Mouse (Mus musculus): ENCODE results near the gene Nfyb.

The Nfyb gene

DNA sequence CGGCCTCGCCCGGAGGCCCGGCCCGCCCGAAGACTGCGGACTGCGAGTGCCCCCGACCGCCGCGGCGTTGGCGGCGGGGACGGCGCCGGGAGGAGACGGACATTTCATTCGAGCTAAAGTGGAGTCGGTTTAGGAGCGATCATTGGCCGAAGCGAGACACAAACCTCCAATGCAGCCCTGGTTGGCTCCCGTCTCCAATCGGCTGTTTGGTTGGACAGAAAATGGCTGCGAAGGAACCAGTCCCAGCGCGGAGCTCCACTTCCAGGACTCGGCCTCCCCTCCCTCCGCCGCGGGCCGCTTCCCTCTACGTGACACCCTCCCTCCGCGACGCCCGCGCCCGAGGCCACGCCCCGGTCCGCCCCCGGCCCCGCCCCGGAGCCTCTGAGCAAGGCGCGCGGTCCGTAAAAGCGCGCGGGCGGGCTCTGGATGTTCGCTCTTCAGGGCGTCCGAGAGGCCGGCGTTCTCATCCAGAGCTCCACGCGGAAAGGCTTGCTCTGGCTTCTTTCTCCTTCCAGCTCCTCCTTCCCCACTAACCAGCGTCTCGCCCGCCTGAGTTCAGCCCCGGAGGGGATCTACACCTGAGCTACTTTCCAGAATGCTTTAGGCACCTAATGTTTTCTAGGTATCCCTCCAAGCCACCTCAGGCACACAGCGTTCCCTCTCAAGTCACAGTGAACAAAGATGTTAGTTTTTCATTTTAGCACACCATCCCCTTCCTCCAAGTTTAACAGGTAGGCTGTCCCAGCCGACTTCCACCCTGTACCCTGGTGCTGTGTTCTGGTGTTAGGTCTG is at the start of gene Nfyb:
Nfyb (minus strand) TSS at position 305 of the 792 bp plus-strand sequence.
- DNase-seq (ENCODE audit: low spot score) = peak; percentile 96

DNA sequence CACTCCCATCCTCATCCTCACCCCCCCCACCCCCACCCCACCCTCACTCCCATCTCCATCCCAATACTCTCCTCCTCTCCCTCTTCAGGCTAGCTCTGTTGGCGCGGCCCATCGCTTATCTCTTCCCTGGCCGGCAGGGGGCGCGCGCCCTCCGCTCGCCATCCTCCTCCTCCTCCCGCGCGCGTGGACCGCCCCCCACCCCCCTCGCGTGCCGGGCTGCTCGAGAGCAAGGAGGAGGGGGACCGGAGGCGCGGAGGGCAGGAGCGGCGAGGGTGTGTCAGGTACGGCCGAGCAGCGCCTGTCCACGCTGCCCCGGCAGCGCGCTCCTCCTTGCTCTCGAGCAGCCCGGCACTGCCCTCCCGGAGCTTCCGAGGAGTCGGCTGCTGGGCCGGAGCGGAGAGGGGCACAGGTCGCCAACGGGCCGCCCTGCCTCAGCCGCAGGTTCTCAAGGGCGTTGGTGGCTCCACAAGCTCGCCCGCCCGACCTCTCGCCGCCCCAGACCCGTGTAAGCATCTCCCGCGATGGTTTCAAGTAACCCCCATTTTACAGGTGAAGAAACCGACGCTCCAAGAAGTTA is 48.0 kb upstream of the Nfyb start:
- DNase-seq (ENCODE audit: low spot score) = peak; percentile 79

DNA sequence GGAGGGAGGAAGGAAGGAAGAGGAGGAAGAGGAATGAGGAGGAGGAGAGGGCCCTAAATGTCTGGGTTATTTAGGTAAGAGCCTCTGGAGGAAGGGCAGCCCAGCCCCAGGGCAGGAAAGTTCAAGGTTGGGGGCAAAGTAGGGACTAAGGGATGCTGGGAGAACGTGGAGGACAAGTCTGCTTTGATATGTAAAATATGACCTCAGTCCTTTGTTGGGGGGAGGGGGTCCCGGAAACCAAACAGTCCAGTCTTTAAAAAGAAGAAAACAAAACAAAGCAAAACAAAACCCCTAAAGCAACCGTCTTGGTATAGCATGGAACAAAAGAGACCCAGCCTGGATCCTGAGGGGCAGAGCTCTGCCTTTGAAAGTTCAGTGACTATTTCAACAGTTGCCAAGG is 45.4 kb upstream of the Nfyb start:
- no peak for DNase-seq (ENCODE audit: low spot score)

DNA sequence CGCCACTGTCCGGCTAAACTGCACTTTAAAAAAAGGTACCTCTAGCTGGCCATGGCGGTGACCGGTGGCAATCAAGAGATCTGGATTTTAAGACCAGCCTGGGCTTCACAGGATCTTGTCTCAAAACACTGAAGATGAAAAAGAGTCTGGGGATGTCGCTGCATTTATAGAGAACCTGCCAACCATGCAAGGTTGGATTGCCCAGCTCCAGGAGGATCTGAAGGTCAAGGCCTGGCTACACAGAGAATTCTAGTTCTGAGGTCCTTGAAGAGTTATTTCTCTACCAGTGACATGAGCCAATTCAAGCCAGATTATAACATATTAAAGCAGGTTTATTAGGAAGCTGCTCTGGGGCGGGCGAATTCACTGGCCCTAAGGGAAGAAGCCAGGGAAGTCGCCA is 44.9 kb upstream of the Nfyb start:
- no peak for DNase-seq (ENCODE audit: low spot score)

DNA sequence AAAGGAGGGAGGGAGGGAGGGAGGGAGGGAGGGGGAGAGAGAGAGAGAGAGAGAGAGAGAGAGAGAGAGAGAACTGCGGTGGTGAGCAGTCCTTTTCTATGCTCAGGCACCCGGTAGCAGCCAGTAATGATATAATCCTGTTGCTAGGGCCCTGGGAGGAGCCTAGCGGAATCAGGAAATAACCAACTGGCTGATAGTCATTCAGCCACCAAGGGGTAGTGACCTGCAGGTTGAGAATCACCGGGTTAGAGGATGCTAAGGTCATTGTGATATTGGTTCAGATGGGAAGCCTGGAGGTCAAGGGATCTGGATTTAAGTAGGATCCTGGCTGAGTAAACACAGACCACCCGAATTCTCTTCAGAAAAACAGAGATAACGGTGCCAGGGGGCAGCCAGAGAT is 44.2 kb upstream of the Nfyb start:
- no peak for DNase-seq (ENCODE audit: low spot score)

DNA sequence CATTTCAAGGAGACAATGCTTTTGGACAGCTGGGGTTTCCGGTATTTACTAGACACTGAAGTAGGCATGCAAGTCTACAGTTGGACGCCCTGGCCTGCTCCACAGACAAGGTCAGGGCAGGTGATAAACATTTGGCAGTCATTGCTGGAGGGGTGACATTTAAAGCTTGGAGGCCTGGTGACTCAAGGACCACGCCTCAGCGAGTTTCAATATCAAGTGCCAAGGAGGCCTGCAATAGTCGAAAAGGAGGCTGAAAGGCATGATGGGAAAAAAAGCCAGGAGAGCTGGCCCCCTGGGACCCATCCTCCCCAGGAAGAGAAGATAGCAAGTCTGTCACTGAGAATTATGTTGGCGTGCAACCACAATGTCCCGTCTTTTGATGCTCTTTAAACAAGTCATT is 43.3 kb upstream of the Nfyb start:
- DNase-seq (ENCODE audit: low spot score) = no peak

DNA sequence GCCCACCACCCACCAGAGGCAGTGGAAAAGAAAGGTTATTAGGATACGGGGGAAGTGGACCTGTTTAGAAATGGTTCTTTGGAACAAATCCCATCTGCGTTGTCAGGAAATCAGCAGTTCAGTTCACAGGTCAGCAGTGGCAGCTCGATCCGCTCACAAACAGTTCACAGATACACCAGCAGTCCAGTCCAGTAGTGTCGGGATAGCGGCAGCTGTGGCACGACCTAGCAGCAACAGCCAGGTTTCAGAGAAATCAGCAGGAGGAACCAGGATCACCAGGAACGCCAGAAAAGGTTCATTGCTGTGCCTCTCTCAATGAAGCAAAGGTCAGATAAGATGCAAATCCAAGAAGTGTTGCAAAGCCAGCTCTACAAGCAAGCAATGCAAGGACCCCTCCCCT is 42.5 kb upstream of the Nfyb start:
- DNase-seq (ENCODE audit: low spot score) = no peak

DNA sequence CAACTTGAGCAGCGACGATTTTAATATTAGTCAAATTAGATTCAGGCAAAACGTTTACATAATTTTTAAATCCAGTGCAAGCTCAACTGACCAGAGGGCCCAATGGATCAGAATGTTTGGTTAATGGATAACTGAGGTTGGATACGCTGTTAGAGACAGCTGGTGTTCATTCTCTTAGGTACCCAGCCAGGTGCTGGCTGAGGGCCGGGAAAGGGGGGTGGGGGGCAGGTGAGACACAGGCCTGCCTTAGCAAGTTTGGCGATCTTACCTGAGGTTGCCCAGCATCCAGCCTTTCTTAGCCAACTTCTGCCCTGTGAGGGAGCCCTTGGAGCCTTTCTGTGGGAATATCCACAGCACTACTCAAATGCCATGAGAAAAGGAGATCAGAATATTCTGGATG is 41.2 kb upstream of the Nfyb start:
- DNase-seq (ENCODE audit: low spot score) = no peak

DNA sequence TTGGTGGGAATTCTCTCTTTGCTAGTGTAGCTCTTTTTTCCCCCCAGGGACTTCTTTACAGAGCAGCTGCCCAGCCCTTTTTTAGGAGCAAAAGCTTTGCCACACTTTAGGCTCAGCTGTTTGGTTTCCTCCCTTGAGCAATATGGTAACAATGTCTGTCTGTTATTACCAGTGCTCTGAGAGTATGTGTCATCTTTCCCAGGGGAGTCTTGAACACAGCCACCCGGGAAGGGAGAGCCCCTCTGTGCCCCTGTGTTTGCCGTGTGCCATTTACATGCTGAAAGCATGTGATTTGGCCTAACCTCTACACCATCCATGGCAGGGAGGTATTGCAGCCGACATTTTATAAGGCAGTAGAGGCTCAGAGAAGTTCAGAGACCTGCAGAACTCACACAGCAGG is 40.5 kb upstream of the Nfyb start:
- DNase-seq (ENCODE audit: low spot score) = no peak

DNA sequence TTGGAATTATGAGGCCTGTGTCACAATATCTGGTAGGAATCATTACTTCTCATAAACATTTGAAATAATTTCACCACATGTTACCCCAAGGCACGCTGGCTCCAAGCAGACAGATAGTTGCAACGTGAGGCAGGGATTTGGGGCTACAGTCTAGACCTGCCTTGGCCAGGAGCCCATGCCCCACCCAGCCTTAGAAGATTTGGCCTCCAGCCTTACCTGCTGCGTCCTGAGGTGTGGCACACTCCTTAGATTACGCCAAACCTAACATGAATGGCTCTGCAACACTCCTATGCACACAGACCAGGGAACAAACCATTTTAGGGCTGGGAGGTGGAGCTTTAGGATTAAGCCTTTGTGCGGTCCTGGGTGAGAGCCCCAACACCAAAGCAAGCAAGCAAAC is 36.1 kb upstream of the Nfyb start:
- DNase-seq (ENCODE audit: low spot score) = no peak

DNA sequence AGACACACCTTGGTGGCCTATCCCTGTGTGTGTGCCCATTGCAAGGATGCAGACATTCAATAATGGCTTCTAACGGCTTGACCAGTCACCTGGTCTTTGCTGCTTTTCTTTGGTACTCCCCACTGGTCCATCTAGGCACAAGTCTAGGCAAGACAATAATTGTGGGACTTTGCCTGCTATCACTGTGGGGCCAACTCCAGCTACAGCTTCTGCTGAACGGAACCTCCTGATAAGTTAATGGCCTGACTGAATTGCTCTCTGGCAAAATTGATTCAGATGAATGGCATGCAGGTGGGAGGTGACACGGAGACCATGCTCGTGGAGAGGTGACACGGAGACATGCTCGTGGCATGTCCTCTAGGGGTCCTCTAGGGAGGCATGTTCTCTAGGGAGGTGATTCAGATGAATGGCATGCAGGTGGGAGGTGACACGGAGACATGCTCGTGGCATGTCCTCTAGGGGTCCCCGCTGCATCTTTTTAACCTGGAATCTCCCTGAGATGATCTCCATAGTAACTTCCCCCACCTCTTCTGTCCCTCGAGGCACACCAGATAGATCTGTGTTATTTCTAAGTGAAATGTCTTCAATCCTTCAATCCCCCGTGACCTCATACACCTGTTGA is 34.5 kb upstream of the Nfyb start:
- DNase-seq (ENCODE audit: low spot score) = no peak

DNA sequence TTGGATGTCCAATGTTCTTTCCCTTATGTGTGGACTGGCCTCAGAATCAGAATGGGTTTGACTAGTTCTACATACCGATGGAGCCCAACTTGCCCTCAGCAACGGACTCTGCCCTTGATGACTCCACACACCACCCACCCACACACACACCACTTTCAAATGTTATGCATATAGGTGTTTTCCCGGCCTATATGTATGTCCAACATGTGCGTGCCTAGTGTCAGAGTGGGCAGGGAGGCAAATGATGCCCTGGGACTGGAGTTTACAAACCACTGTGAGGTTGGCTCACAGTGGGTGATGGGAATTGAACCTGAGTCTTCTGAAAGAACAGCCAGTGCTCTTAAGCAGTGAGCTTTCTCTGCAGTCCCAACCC is 33.2 kb upstream of the Nfyb start:
- no peak for DNase-seq (ENCODE audit: low spot score)

DNA sequence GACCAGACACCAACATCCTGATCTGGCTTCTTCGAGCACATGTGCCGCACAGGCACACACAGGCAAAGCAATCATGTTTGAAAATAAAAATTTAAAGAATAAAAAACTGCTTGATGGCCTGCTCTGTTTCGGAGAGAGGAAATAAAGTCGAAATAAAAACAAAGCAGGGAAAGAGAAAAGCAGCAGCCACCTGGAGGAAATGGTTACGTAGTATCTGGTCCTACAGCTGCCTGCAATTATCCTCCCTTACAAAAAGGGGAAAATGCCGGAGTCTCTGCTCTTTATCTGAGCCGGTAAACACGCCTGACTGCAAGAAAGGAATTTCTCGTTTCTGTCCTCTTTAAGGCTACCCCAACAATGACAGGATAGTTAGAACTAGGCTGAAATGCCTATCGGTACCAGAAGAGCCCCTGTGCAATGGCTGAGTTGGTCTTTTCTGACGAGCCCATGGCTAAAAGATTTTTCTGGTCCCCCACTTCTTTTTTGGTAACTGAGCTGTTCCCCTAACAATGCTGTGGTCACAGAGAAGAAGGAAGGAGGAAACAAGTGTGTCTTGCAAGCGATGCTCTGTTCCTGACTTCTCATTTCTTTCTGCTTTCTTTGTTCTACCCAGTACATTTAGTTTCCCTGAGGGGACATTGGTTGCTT is 32.7 kb upstream of the Nfyb start:
- DNase-seq (ENCODE audit: low spot score) = no peak

DNA sequence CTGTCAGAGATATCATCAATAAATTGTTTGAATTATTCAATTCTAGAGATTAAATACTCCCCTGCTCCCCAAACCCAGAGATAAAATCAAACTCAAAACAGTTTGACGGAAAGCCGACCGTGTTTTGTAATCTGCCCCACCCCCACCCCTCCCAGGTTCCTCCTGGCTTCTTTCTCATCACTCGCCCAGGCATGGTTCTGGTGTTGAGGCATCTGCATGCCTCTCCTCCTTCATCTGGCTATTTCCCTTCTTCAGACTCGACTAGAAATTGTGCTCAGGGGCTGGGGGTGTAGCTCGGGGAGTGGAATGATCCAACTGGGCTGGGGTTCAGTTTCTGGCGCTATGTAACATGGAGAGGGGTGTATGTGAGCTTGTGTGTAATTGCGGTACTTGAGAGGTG is 31.8 kb upstream of the Nfyb start:
- DNase-seq (ENCODE audit: low spot score) = peak; percentile 18

DNA sequence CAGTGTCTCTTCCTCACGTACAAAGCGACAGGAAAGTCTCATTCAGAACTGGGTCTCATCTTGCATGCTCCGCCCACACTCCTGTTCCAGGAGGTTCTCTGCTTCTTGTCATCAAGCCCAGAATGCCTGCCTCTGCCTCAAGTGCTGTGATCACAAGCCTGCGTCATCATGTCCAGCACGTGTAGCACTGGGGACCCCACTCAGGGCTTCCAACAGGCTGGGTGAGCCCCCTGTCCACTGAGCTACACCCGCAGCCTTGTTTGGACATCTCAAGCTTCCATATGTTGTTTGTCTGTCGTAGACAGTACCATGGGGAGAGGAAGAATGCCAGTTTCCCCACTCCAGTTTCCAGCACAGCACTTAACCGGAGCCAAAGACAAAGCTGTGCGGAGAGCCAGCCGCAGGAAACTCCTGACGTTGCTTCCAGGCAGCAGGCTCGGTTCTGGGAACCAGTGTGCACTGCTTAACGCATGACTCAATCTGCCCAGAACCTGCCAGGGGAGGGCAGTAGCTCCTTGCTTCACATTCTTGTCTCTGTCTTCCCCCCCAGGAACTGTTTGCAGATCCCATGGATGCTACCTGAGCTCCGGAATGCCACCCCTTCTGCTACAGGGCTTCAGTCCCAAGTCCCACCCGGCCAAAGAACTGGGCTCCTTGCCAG is 31.3 kb upstream of the Nfyb start:
- DNase-seq (ENCODE audit: low spot score) = peak; percentile 79

DNA sequence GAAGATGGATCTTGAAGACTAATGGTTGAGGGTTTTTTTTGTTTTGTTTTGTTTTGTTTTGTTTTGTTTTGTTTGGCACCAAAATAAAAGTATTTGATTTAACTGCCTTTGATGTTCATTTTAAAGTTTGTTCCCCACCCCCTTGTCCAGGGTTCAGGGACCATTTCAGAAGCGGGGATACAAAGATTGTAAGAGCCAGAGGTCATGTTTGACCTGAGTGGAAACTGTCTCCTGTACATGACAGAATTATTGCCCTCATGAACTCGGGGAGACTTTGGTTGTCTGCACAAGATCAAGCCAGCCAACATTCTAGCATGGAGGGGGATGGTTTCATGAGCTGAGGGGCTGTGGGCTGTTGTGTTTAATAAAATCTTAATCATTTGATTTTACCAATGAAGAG is 28.4 kb upstream of the Nfyb start:
- no peak for DNase-seq (ENCODE audit: low spot score)

DNA sequence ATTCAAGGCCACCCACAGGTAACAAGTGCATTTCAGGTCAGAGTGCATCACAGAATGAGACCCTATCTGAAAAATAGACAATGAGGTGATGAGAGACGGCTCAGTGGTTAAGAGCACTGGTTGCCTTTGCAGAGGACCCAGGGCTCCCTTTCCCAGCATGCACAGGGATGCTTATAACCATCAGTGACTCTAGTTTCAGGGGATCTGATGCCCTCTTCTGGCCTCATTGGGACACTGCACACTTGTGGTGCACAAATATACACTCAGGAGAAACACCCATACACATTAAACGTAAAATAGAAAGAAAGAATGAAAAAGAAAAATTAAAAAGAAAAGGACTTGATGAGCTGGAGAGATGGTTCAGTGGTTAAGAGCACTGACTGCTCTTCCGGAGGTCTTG is 27.8 kb upstream of the Nfyb start:
- no peak for DNase-seq (ENCODE audit: low spot score)

DNA sequence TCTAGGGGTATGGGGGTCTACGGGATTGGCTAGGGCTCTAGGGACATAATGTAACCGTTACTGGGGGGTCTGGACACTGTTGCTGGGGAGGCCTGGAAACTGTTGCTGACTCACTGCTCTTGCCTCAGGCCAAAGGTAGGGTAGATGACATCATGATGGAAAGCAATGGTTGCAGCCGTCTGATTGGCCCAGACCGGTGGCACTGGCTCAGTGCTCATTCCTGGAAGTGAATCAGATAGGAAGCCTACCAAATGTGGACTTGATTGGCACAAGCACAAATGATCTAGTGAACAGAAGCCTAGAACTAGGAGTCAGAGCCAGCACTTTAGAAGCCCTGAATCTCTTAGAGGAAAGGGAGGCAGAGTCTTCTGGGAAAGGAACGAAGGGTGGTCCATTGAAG is 26.6 kb upstream of the Nfyb start:
- DNase-seq (ENCODE audit: low spot score) = no peak

DNA sequence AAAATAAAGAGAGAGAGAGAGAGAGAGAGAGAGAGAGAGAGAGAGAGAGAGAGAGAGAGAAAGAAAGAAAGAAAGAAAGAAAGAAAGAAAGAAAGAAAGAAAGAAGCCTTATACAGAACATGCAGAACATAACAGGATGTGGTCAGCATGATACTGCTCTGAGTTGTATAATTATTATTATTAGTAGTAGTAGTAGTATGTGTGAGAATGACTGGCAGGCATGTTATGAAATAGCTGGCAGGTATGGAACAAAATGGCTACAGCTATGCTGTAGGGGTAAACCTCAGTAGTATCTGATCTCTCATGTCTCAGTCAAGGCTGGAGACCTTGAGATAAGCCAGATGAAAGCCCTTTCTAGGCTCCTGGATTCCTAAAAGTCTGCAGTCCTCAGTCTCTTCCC is 25.2 kb upstream of the Nfyb start:
- DNase-seq (ENCODE audit: low spot score) = no peak

DNA sequence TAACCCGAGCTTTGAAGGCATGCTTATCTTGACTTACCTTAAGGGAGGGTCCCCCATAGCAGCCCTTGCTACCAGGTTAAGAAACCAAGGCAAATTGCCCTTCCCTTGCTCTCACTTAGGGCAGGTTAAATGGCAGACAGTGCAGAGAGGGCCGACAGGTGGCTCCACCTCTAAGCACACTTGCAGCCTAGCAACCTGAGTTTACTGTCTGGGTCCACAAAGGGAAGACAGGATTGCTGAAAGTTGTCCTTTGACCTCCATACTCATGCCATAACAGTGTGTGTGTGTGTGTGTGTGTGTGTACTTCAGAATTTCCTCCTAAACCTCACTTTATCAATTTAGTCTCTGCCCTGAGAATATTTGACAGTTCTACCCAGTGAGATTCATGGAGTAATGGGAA is 18.5 kb upstream of the Nfyb start:
- DNase-seq (ENCODE audit: low spot score) = no peak

DNA sequence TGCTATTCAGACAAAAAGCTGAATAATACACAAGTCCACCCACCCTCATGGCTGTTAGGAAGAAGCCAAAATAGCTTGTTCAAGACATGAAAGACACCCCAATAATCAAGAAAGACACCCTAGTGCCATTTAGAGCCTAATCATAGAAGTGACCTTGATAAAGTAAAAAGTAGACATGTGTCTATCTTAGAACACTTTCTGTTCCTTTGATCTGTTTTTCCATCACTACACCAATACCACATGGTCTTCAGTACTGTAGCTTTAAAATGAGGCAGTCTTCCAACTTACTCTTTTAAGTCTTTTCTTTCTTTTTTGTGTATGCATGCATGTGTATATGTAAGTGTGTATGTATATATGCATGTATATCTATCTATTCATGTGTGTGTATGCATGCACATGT is 16.9 kb upstream of the Nfyb start:
- DNase-seq (ENCODE audit: low spot score) = no peak

DNA sequence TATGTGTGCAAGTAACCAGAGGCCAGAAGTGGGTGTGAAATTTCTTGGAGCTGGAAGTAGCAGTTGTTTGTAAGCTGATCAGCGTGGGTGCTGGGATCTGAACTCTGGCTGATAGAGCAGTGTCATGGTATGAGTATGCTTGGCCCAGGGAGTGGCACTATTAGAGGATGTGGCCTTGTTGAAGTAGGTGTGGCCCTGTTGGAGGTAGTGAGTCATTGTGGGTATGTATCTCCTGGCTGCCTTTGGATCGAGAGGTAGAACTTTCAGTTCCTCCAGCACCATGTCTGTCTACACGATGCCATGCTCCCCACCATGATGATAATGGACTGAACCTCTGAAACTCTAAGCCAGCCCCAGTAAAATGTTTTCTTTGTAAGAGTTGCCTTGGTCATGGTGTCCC is 16.4 kb upstream of the Nfyb start:
- no peak for DNase-seq (ENCODE audit: low spot score)

DNA sequence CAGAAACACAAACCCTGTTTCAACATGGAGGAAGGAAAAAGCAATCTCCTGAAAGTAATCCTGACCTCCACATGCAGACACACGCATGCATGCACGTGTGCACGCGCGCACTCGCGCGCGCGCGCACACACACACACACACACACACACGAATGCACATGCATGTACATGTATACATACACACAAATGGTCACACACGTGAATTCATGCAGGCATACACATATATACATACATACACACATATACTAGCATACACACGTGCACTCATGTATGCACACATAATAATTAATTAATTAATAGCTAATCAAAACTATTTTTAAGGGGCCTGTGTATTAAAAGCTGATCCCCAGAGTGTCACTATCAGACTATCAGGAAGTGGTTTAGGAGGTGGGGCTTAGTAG is 15.9 kb upstream of the Nfyb start:
- no peak for DNase-seq (ENCODE audit: low spot score)
